ENCODE assay signal across 9 mouse cellular contexts in genomic region chr13:60226251-60226836, GRCm38 (mm10). TPM values are rescaled to one million over a fixed set of nuclear protein-coding genes. Genes with fewer than 3 reads are reported as not detected.
DNase-seq lines count a peak whose midpoint lies in the region; ATAC-seq and TF ChIP-seq lines count a peak whose summit lies in the region.
"Had no signal": no experiment of that assay in that cellular context is flagged by ENCODE, and none has a peak within 500 bp of the region (broad histone marks: within the 10 kb centered on the region; RNA-seq: fewer than 3 reads in every experiment).

No protein-coding gene starts in this region.

- peak overlapping the region; percentile 65 for H3K27ac ChIP-seq in hindbrain, embryonic 10.5 days
- no peak overlapping the region for H3K27ac ChIP-seq in hindbrain, postnatal 0 days

- H3K27me3 ChIP-seq in hindbrain, embryonic 10.5 days (ENCODE audit: insufficient read depth, poor library complexity, severe bottlenecking) = no peaks in the 10 kb centered on the region
- no peaks in the 10 kb centered on the region for H3K27me3 ChIP-seq in hindbrain, postnatal 0 days (ENCODE audit: insufficient read depth, low read length)

- H3K9me3 ChIP-seq in hindbrain, embryonic 10.5 days = peaks cover 7% of the 10 kb centered on the region; the same call in 1 of the 2 replicates
- no peaks in the 10 kb centered on the region for H3K9me3 ChIP-seq in hindbrain, postnatal 0 days (ENCODE audit: low read length)

- H3K36me3 ChIP-seq in hindbrain, embryonic 10.5 days = no peaks in the 10 kb centered on the region
- no peaks in the 10 kb centered on the region for H3K36me3 ChIP-seq in hindbrain, postnatal 0 days (ENCODE audit: insufficient read depth, low read length)

- ATAC-seq in hindbrain, postnatal 0 days = no peak

- 26% methylated on average over 9 of the region's 9 CpGs for WGBS in hindbrain, embryonic 10.5 days
- WGBS in hindbrain, postnatal 0 days = 15% methylated on average over 9 of the region's 9 CpGs

- no peak overlapping the region for H3K4me2 ChIP-seq in hindbrain, postnatal 0 days (ENCODE audit: low read depth, low read length)

- H3K4me3 ChIP-seq in hindbrain, embryonic 10.5 days = no peak overlapping the region
- H3K4me3 ChIP-seq in hindbrain, postnatal 0 days (ENCODE audit: low read length) = no peak overlapping the region

- intact Hi-C loops in left cerebral cortex, postnatal 25 days (cut with DNase I) = no loop called here

- H3K4me1 ChIP-seq in hindbrain, embryonic 10.5 days (replicated peaks) = peaks cover 23% of the 10 kb centered on the region
- H3K4me1 ChIP-seq in hindbrain, postnatal 0 days (ENCODE audit: insufficient read depth, low read length) = no peaks in the 10 kb centered on the region

- DNase-seq in hindbrain, embryonic 10.5 days (ENCODE audit: low spot score) = peak; percentile 48
- no peak for DNase-seq in hindbrain, postnatal 0 days (ENCODE audit: low spot score)
- peak; percentile 82 for DNase-seq in embryo, embryonic 11 days
- peak; percentile 18 for DNase-seq in heart, postnatal 4 days
- peak; percentile 60 for DNase-seq in neural tube, embryonic 10.5 days (ENCODE audit: extremely low spot score, low spot score)
- DNase-seq in retina, embryonic 14.5 days (ENCODE audit: low spot score) = no peak
- DNase-seq in frontal cortex, postnatal 14 days (ENCODE audit: low spot score in 2 of 2) = no peak
- no peak for DNase-seq in left cerebral cortex, postnatal 25 days (ENCODE audit: low spot score in 2 of 2)

- no peak for TF ChIP-seq CTCF in hindbrain, postnatal 0 days (IDR thresholded peaks at IDR 0.05; ENCODE audit: low read depth)

- H3K9ac ChIP-seq in hindbrain, postnatal 0 days (replicated peaks; ENCODE audit: low read length) = no peak overlapping the region

RNA-seq across cellular contexts. Expression of gene Gas1, which starts 49.2 kb away (rescaled TPM):
- polyA plus RNA-seq in hindbrain, embryonic 10.5 days (2016; fragmentation: Nextera tagmentation; extraction: Ambion mirVana) = 78.7 and 97.1 TPM in 2 replicates
- total RNA-seq in hindbrain, postnatal 0 days (2014; rRNA removed) = 60.3 and 81.2 TPM in 2 replicates
- 16.5 and 17.3 TPM in 2 replicates for polyA plus RNA-seq in hindbrain, postnatal 0 days (2015; fragmentation: Nextera tagmentation; extraction: Ambion mirVana)
- 10 to 100 TPM; 53.5 to 56.8 TPM for total RNA-seq in heart, postnatal 4 days (2021)
- 10 to 100 TPM in 1 of 2 experiments, 1 to 10 TPM in 1; 9.6 to 10.4 TPM for total RNA-seq in left cerebral cortex, postnatal 25 days (2021)
- total RNA-seq: hematopoietic stem cell, adult 5-6 weeks had no signal

Comparison
In these comparisons a context has a peak if more than half of its experiments do, and no peak if none do; other contexts are left out.
1. DNase-seq: peak in hindbrain, embryonic 10.5 days (single experiment), embryo, embryonic 11 days (single experiment), heart, postnatal 4 days (single experiment) and neural tube, embryonic 10.5 days (single experiment); none in hindbrain, postnatal 0 days (single experiment), retina, embryonic 14.5 days (single experiment), frontal cortex, postnatal 14 days (0 of 2) and left cerebral cortex, postnatal 25 days (0 of 2).